Mouse (Mus musculus) G1E-ER4 (cell line): ENCODE data around the gene Prkcz. TPM values are rescaled to one million over a fixed set of nuclear protein-coding genes. Genes with fewer than 3 reads are reported as not detected.

Experiments
- GATA1 ChIP-seq: IDR thresholded peaks from one replicate; pipeline ENCODE4 v1.8.0; 2012; ENCODE audit warnings: low read length, inconsistent platforms
- polyA plus RNA-seq: library from polyadenylated mRNA; stranded (reverse); fragments of >175 nt; gene quantifications from 2 replicates; pipeline ENCODE4 v1.2.3, GENCODE M21; 2012

Gene Prkcz
- polyA plus RNA-seq, 1 experiment, result not detected

- no peak for TF ChIP-seq GATA1
These were observed 78.1 kb downstream of the Prkcz start for GRCm38 (mm10) chr4:155283001-155283503.

GRCm38 (mm10) chr4:155282231-155282630, 78.9 kb downstream of the Prkcz start:
- no peak for TF ChIP-seq GATA1

- TF ChIP-seq GATA1, result no peak
These were observed 79.5 kb downstream of the Prkcz start for GRCm38 (mm10) chr4:155281652-155282051.

DNA sequence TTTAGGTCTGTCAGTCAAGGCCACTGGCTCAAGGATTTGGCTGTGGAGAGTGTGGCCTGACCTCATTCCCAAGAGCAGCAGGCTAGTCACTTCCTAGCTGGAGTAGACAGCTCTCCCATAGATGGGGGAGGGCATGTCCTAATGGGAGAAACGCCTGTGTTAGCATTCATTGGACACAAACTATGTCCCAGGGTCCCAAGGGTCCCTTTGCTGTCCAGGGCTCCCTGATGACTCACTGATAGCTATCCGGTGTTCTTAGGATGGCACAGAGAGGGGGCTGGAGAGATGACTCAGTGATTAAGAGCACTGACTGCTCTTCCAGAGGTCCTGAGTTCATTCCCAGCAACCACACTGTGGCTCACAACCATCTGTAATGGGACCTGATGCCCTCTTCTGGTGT, 79.9 kb downstream of the Prkcz start:
- TF ChIP-seq GATA1, result no peak

DNA sequence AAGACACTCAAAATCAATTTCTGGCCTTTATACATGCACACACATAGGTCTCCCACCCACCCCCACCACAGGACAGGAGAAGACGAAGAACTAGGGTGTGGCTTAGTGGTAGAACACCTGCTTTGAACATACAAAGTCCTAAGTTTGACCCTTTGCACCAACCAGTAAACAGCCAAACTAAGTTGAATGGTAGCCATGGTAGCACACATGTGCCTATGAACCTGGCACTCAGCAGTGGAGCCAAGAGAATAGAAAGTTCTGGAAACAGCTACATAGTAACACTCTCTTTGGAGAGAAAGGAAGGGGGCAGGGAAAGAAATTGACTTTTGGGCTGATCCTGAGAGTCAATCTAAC, 80.4 kb downstream of the Prkcz start:
- no peak for TF ChIP-seq GATA1

DNA sequence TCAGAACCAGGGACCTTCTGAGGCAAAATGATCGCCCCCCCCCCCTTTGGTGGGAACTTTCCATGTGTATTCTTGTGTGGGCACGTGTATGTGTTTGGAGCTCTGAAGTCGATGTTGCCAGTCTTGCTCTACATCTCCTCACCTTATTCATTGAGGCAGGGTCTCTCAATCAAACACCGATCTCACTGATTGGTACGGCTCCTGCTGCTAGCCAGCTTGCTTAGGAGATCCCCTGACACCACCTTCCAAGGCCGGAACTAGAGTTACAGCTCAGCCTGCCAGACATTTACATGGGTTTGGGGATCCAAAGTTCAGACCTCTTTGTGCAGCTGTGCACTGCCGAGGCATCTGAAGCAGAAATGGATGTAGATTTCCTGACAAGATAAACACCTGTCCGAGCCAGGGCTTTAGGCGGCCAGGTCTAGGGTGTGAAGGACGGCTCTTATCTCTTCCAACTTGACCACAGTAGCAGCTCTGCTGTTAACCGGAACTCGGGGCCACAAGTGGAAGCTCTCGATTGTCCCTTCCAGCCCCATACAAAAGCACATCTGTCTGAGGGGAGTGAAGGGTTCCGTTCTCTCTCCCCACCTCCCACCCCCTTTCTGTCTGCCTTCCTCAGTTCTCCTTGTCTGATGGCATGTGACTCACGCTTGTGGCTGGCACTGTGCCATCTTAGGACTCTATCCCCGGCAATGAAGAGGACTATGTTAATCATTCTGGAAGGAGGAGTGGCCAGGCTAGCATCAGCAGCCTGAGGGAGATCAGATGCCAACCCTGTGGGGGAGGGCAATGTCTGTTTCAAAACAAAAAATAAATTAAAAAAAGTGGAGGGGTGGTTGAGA, 81.0 kb downstream of the Prkcz start:
- no peak for TF ChIP-seq GATA1

GRCm38 (mm10) chr4:155279054-155279453, 82.1 kb downstream of the Prkcz start:
- TF ChIP-seq GATA1, result no peak

DNA sequence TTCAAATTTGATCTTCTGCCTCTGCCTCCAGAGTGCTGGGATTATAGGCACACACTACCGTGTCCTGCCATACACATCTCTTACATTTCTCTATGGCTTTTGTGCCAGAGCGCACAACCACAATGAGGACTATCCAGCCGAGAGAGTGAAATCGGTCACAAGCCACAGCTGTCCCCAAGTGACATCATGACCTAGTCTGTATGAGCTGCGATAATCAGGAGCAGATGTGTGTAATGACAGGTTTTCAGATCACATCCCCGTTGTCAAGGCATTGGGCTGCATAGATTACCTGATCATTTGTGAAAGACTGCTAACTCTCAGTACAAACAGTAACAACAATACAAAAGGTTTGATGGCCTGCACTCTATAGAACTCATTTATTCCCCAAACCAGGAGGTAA, 83.2 kb downstream of the Prkcz start:
- no peak for TF ChIP-seq GATA1

DNA sequence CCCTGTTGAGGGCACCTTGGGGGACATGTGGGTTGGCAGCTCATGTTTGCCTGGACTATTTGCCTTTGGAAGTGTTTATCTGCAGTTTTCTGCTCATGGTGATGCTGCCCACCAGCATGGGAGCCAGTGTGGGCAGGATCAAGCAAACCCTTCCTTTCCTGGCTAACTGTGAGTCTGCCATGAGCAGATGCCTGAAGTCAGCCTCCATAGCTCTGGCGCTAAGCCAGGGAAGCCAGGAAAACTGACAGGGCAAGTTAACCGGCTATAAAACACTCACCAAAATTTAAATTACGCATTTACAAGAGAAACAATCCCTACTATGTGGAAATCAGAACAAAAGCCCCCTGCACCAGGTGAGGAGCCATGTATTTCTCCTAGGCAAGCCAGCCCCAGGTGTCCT, 86.3 kb downstream of the Prkcz start:
- no peak for TF ChIP-seq GATA1

GRCm38 (mm10) chr4:155274451-155274850, 86.7 kb downstream of the Prkcz start:
- TF ChIP-seq GATA1, result no peak

DNA sequence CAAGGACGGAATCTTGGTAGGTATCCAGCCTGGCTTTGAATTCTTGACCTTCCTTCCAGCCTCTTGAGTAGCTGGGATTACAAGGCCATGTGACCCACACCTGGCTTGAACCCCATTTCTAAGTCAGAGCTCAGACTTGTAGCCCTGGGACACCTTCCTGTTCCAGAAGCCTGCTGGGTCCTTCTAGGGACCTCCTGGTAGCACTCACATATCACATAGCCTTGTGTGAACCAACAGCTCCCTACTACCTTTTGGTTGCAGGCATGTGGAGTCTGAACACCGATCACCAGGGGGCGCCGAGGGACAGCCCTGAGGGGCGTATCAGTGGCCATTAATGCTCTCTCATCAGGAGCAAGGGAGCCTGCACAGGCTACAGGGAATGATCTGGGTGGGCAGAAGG, 92.8 kb downstream of the Prkcz start:
- TF ChIP-seq GATA1, result no peak

DNA sequence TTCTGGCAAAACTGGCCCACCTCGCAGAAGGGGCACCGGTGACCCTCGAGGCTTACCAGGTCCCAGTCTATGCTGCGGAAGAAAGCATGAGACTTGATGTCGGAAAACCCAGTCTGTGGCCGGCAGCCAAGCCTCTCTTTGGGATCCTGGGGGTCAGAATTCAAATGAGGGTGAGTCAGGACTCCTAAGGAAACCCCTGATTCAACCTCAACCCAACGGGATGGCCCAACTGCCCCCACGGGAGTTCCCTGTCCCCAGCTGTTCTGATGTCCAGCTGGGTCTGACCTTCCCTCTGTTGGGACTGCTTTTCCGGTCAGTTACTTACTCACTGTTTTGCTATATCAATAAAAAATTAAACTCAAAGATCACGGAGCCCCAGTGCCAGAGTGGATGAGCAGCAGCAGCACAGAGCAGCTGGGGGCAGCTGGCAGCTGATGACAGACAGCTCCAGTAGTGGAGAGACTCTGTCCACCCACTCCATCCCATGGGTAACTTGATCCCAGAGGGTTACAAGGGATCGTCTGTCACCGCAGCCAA, 93.5 kb downstream of the Prkcz start:
- no peak for TF ChIP-seq GATA1

DNA sequence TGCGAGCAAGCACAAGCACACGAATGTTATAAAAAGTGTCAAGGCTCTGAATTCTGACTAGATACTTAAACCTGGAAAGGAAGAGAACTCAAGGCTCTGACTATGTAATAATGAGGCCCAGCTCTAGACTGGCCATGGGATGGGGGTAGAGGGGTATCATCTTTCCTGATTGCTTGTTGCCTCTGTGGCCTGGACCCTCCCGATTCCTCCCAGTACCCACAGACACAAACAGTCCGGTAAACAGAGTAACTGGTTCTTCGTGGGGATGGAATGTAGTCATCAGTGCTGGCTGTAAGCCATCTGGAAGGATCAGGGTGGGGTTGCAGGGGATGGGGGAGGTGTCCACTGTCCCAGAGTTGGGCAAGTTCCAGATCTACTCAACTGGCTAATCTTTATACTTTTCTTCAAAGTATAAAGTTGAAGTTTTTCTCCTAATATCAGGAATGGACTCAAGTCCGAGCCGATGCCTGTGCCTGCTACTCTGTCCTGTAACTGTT, 94.1 kb downstream of the Prkcz start:
- TF ChIP-seq GATA1, result no peak

- TF ChIP-seq GATA1, result no peak
These were observed 96.4 kb downstream of the Prkcz start for GRCm38 (mm10) chr4:155264521-155265321.

DNA sequence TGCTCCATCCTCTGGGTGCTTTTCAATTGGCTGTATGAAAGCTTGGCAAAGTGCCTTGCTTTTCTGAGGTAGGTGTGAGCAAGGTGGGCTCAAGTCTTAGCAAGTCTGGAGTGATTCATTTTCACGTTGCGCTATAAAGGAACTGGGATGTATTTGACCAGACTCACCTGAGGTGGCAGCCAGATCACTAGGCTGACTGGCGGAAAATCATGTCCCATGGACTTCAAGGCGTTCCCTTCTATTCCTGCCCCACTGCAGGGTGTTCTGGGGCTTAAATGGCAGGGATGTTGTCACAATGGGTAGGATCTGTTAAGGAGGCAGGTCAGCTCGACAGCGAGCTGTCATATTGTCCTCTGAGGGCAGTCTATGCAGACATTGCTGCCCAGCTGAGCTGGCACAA, 108.9 kb downstream of the Prkcz start:
- TF ChIP-seq GATA1, result no peak

- TF ChIP-seq GATA1, result no peak
These were observed 110.0 kb downstream of the Prkcz start for GRCm38 (mm10) chr4:155251147-155251546.
